In the genomic region with DNA sequence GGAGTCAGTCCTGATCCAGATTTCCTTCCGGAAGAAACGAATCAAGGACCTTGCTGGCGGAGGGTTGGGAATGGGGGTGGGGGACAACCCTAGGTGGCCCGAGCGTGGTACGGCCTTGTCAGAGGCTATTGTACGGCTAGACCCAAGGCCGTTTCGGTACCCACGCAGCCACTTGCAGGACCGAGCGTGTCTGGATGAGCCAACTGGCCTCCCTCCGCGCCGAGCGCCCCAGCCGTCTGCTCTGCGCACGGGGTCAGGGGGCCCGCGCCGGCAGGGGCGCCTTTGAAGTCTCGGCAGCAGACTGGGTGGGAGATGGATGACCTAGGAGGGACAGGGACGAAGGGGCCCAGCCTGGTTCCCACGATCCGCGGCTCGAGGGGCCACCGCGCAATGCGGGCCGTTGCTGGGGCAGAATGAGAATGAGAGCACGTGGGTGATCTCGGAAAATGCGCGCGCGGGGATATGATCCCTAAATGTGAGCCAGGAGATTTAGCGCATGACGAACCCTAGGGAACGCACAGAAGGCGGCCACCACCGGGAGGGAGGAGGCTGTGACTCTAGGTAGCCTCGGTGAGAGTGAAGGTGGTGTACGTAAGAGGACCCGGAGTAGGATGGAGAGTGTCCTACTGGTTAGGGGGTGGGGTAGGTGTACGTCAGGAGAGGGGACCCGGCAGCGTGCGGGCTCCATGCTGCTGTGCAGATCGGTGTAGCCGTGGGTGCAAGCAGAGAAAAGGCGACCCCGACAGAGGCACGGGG, we compare ENCODE assay signal across 8 mouse cellular contexts.
A peak's percentile ranks its signal among the peaks of the same experiment; 100 is the strongest.
DNase-seq lines count a peak whose midpoint lies in the region; ATAC-seq and TF ChIP-seq lines count a peak whose summit lies in the region.

No protein-coding gene starts in this region.

- H3K27me3 ChIP-seq in G1E (ENCODE audit: insufficient read depth, low read length), result no peaks in the 10 kb centered on the region; the same call in 1 of the 2 replicates
- H3K27me3 ChIP-seq in hindbrain, embryonic 10.5 days (ENCODE audit: insufficient read depth, poor library complexity, severe bottlenecking), result no peaks in the 10 kb centered on the region; the same call in 1 of the 2 replicates
- no peaks in the 10 kb centered on the region for H3K27me3 ChIP-seq in limb, embryonic 15.5 days
- H3K27me3 ChIP-seq in midbrain, postnatal 0 days (ENCODE audit: insufficient read depth, low read length), result peaks cover 28% of the 10 kb centered on the region

- no peaks in the 10 kb centered on the region for H3K36me3 ChIP-seq in G1E (replicated peaks)
- H3K36me3 ChIP-seq in hindbrain, embryonic 10.5 days, result no peaks in the 10 kb centered on the region
- H3K36me3 ChIP-seq in limb, embryonic 15.5 days, result no peaks in the 10 kb centered on the region
- H3K36me3 ChIP-seq in midbrain, postnatal 0 days (ENCODE audit: insufficient read depth, low read length), result no peaks in the 10 kb centered on the region

- DNase-seq in gastrocnemius, postnatal 10 days, result peak; percentile 16
- no peak for DNase-seq in gastrocnemius, postnatal 25 days
- DNase-seq in G1E (ENCODE audit: low spot score), result no peak
- peak; percentile 86 for DNase-seq in embryo, embryonic 9.5 days (ENCODE audit: extremely low spot score)
- DNase-seq in hindbrain, embryonic 10.5 days (ENCODE audit: low spot score), result peak; percentile 78
- DNase-seq in midbrain, postnatal 0 days (ENCODE audit: low spot score), result peak; percentile 41
- peak; percentile 50 for DNase-seq in yolk sac, embryonic 10.5 days (ENCODE audit: low spot score)

- peaks cover 55% of the 10 kb centered on the region for H3K9me3 ChIP-seq in G1E (replicated peaks)
- no peaks in the 10 kb centered on the region for H3K9me3 ChIP-seq in hindbrain, embryonic 10.5 days
- H3K9me3 ChIP-seq in limb, embryonic 15.5 days, result no peaks in the 10 kb centered on the region
- H3K9me3 ChIP-seq in midbrain, postnatal 0 days (ENCODE audit: low read length), result no peaks in the 10 kb centered on the region

- under 1% methylated on average over 56 of the region's 56 CpGs for WGBS in hindbrain, embryonic 10.5 days
- under 1% methylated on average over 56 of the region's 56 CpGs for WGBS in limb, embryonic 15.5 days
- WGBS in midbrain, postnatal 0 days, result under 1% methylated on average over 56 of the region's 56 CpGs

- TF ChIP-seq CTCF in G1E (IDR thresholded peaks at IDR 0.05; ENCODE audit: low read depth, low read length), result no peak
- no peak for TF ChIP-seq CTCF in midbrain, postnatal 0 days (IDR thresholded peaks at IDR 0.05)

- no peak for ATAC-seq in G1E (ENCODE audit: extremely low read depth, insufficient number of reproducible peaks, low FRiP score, poor library complexity, severe bottlenecking)
- peak; percentile 63 for ATAC-seq in limb, embryonic 15.5 days (ENCODE audit: insufficient number of reproducible peaks, low FRiP score, low TSS enrichment, low read depth)
- peak; percentile 54 for ATAC-seq in midbrain, postnatal 0 days (ENCODE audit: low FRiP score)

- no peaks in the 10 kb centered on the region for H3K4me1 ChIP-seq in G1E (ENCODE audit: insufficient read depth, low read depth, low read length)
- peaks cover 29% of the 10 kb centered on the region for H3K4me1 ChIP-seq in hindbrain, embryonic 10.5 days (replicated peaks)
- H3K4me1 ChIP-seq in limb, embryonic 15.5 days, result peaks cover 12% of the 10 kb centered on the region; the same call in 1 of the 2 replicates
- H3K4me1 ChIP-seq in midbrain, postnatal 0 days (ENCODE audit: insufficient read depth, low read length), result no peaks in the 10 kb centered on the region

- H3K4me2 ChIP-seq in limb, embryonic 15.5 days, result peak overlapping the region; percentile 100
- peak overlapping the region; percentile 93 for H3K4me2 ChIP-seq in midbrain, postnatal 0 days (ENCODE audit: low read depth, low read length, poor library complexity, severe bottlenecking)

- peak overlapping the region; percentile 90 for H3K27ac ChIP-seq in hindbrain, embryonic 10.5 days
- peak overlapping the region; percentile 87 for H3K27ac ChIP-seq in limb, embryonic 15.5 days
- no peak overlapping the region for H3K27ac ChIP-seq in midbrain, postnatal 0 days (ENCODE audit: low read depth, low read length)

- peak overlapping the region; percentile 20; the same call in 1 of the 2 replicates for H3K4me3 ChIP-seq in G1E (ENCODE audit: low read depth, low read length)
- peak overlapping the region; percentile 71 for H3K4me3 ChIP-seq in hindbrain, embryonic 10.5 days
- H3K4me3 ChIP-seq in limb, embryonic 15.5 days, result peak overlapping the region; percentile 59
- peak overlapping the region; percentile 47 for H3K4me3 ChIP-seq in midbrain, postnatal 0 days (ENCODE audit: low read depth, low read length)

- H3K9ac ChIP-seq in limb, embryonic 15.5 days, result peak overlapping the region; percentile 49; the same call in 1 of the 2 replicates
- H3K9ac ChIP-seq in midbrain, postnatal 0 days (replicated peaks; ENCODE audit: low read length, poor library complexity, severe bottlenecking), result peak overlapping the region; percentile 50

Comparison
In these comparisons a context has a peak if more than half of its experiments do, and no peak if none do; other contexts are left out.
1. DNase-seq: peak in gastrocnemius, postnatal 10 days (single experiment), embryo, embryonic 9.5 days (single experiment), hindbrain, embryonic 10.5 days (single experiment), midbrain, postnatal 0 days (single experiment) and yolk sac, embryonic 10.5 days (single experiment); none in gastrocnemius, postnatal 25 days (single experiment) and G1E (single experiment).
2. H3K4me3 ChIP-seq: peak in every context shown above with its lines; median percentile 71 in hindbrain, embryonic 10.5 days; 59 in limb, embryonic 15.5 days; 47 in midbrain, postnatal 0 days; 20 in G1E.